Mouse (Mus musculus) macrophage (primary cell): Measurements from ENCODE around the gene Gatb. TPM values are rescaled to one million over a fixed set of nuclear protein-coding genes. Genes with fewer than 3 reads are reported as not detected.

Experiments used
- H3K27ac ChIP-seq: fragments of 350-480 bp; formaldehyde crosslinking; 2 replicates; pipeline ENCODE4 v1.9.0; 2021
- H3K36me3 ChIP-seq: fragments of 350-480 bp; formaldehyde crosslinking; 2 replicates; pipeline ENCODE4 v1.9.0; 2021; ENCODE audit errors: inconsistent target
- H3K4me3 ChIP-seq: fragments of 350-480 bp; formaldehyde crosslinking; 2 replicates; pipeline ENCODE4 v1.9.0; 2021; ENCODE audit errors: inconsistent target
- H3K79me2 ChIP-seq: fragments of 350-480 bp; formaldehyde crosslinking; 2 replicates; pipeline ENCODE4 v1.9.0; 2021; ENCODE audit errors: inconsistent target
- WGBS: methylation state at CpG from one replicate; pipeline ENCODE4 v1.1.7; 2026; ENCODE audit warnings: inconsistent platforms; ENCODE audit not compliant: missing documents; 5-methylcytosine and 5-hydroxymethylcytosine counted together
- polyA plus RNA-seq: library from polyadenylated mRNA; stranded (reverse); fragments of 250-400 nt; gene quantifications from 3 replicates; pipeline ENCODE4 v1.2.4, GENCODE M21; 2018; ENCODE audit warnings: inconsistent platforms

Gatb gene
- polyA plus RNA-seq, 1 experiment from 2014 or later: 8.0 TPM

DNA sequence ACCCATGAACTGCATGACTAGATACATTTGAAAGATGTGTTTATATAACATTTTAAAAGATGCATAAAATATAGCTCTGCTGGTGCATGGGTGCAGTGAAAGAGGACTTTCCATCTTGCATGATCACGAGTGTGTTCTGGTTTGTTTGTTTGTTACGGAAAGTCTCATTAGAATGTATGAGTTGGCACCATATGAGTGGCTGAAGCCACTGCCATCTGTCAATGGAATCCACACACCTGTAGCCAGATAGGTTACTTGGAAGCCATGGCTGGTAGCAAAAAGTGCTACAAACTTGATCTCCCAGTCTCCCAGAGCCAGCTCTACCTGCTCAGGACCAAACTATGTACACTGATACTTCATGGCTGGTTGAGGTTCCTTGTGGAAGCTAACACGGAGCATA, 81.6 kb downstream of the Gatb start:
- Histone ChIP-seq H3K36me3 (no peaks in the 10 kb centered on the region; the same call in 1 of the 2 replicates), H3K27ac (no peak overlapping the region)
- 97% methylated on average over 3 of the region's 3 CpGs for WGBS

DNA sequence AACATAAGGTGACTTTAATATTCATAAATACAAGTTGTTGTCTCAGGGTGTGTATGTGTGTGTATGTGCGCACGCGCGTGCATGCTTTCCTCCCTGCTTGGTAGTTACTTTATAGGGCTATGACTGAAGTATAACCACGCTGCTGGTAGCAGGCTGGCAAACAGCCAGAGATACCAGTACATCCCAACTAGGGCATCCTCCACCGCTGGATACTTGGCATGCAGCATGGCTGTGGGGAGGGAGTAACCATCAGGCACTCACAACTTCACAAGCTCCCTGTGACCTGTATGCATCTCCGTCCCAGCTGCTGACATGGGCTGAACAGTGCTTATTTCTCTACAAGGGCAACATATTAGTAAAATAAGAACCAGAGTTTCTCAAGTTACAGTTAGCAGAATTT, 85.8 kb downstream of the Gatb start:
- no peak overlapping the region for H3K27ac ChIP-seq

More for the DNA sequence above, 81.6 kb downstream of the Gatb start:
- Histone ChIP-seq H3K4me3 (no peak overlapping the region), H3K79me2 (no peaks in the 10 kb centered on the region)

GRCm38 (mm10) chr3:85661926-85662813, 88.3 kb downstream of the Gatb start:
- Histone ChIP-seq H3K27ac (no peak overlapping the region), H3K79me2 (no peaks in the 10 kb centered on the region), H3K36me3 (no peaks in the 10 kb centered on the region), H3K4me3 (no peak overlapping the region)
- 88% methylated on average over 9 of the region's 10 CpGs for WGBS

More for the DNA sequence above, 85.8 kb downstream of the Gatb start:
- H3K79me2 ChIP-seq: no peaks in the 10 kb centered on the region
- no peaks in the 10 kb centered on the region for H3K36me3 ChIP-seq
- H3K4me3 ChIP-seq: no peak overlapping the region
- WGBS: 91% methylated on average over 7 of the region's 7 CpGs

DNA sequence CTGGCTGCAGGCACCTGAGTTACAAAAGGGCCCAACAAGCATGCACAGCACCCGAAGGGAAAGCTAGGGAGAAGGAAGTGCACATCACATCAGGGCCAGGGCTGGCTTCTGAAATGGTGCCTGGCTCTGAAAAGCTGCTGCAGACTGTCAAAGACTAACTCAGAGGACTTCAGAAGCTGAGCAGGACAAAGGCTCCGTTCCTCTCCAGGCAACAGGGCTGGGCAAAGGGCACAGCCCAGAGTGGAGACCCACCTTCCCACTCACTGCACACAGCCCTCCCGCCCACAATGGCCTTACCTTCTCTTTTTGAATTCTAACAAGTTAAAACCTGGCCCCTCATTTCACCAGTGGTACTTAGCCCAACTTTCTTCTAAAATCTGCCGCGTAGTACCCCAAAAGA, 89.9 kb downstream of the Gatb start:
- Histone ChIP-seq H3K79me2 (no peaks in the 10 kb centered on the region), H3K4me3 (no peak overlapping the region), H3K36me3 (no peaks in the 10 kb centered on the region), H3K27ac (no peak overlapping the region)
- 83% methylated on average over 5 of the region's 5 CpGs for WGBS

GRCm38 (mm10) chr3:85664591-85665171, 90.8 kb downstream of the Gatb start:
- Histone ChIP-seq H3K36me3 (no peaks in the 10 kb centered on the region), H3K79me2 (no peaks in the 10 kb centered on the region), H3K4me3 (no peak overlapping the region), H3K27ac (no peak overlapping the region)
- WGBS: 95% methylated on average over 10 of the region's 10 CpGs

DNA sequence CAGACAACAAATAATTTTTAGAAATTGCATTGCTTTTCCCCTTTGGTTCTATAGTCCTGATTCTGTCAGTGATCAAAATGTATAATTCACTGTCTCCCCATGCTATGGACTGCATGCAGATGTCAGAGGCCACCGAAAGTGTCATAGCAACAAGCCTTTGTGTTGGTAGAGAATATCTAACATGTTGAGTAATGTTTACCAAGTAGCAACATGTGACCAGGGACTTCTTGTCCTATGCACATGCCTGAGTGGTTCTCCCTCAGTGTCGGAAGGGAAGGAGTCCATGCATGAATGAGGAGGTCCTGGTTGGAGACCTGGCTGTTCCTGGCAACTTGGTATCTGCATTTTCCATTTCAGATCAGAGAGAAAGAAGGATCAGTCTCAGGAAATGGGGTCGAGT, 92.2 kb downstream of the Gatb start:
- WGBS: 69% methylated on average over 3 of the region's 3 CpGs
- H3K4me3 ChIP-seq: no peak overlapping the region
- no peak overlapping the region for H3K27ac ChIP-seq
- no peaks in the 10 kb centered on the region for H3K36me3 ChIP-seq
- no peaks in the 10 kb centered on the region for H3K79me2 ChIP-seq

GRCm38 (mm10) chr3:85666736-85667135, 92.8 kb downstream of the Gatb start:
- WGBS: 91% methylated on average over 12 of the region's 12 CpGs
- no peak overlapping the region for H3K4me3 ChIP-seq
- H3K27ac ChIP-seq: no peak overlapping the region
- H3K79me2 ChIP-seq: no peaks in the 10 kb centered on the region
- H3K36me3 ChIP-seq: no peaks in the 10 kb centered on the region

DNA sequence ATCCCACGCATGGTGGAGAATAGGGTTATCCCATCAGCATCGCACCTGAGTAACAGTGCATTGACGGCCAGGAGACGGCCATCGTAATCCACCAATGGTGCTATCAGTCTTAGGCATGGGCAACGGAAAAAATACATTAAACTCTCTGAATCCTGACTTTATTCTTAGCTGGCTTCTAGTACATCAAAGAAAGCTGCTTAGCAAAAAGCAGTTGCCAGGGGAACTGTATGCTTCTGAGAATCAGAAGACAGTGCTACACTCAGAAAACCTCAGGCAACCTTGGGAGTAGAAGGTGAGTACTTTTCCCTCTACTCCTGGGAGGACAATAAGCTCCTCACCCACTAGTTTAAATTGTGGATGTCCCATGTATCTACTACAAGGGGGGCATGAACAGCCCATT, 93.8 kb downstream of the Gatb start:
- no peak overlapping the region for H3K4me3 ChIP-seq
- H3K36me3 ChIP-seq: no peaks in the 10 kb centered on the region
- no peak overlapping the region for H3K27ac ChIP-seq
- WGBS: 95% methylated on average over 6 of the region's 6 CpGs
- no peaks in the 10 kb centered on the region for H3K79me2 ChIP-seq

GRCm38 (mm10) chr3:85669844-85670243, 95.9 kb downstream of the Gatb start:
- Histone ChIP-seq H3K79me2 (no peaks in the 10 kb centered on the region), H3K27ac (no peak overlapping the region), H3K36me3 (no peaks in the 10 kb centered on the region), H3K4me3 (no peak overlapping the region)
- WGBS: 91% methylated on average over 6 of the region's 6 CpGs

- Histone ChIP-seq H3K4me3 (no peak overlapping the region), H3K79me2 (no peaks in the 10 kb centered on the region), H3K27ac (no peak overlapping the region), H3K36me3 (no peaks in the 10 kb centered on the region)
- 94% methylated on average over 8 of the region's 8 CpGs for WGBS
Measured at GRCm38 (mm10) chr3:85677133-85677532, 103.2 kb downstream of the Gatb start.

- Histone ChIP-seq H3K79me2 (no peaks in the 10 kb centered on the region), H3K27ac (no peak overlapping the region), H3K4me3 (no peak overlapping the region), H3K36me3 (no peaks in the 10 kb centered on the region)
- 84% methylated on average over 3 of the region's 3 CpGs for WGBS
Measured at GRCm38 (mm10) chr3:85677952-85678351, 104.0 kb downstream of the Gatb start.

DNA sequence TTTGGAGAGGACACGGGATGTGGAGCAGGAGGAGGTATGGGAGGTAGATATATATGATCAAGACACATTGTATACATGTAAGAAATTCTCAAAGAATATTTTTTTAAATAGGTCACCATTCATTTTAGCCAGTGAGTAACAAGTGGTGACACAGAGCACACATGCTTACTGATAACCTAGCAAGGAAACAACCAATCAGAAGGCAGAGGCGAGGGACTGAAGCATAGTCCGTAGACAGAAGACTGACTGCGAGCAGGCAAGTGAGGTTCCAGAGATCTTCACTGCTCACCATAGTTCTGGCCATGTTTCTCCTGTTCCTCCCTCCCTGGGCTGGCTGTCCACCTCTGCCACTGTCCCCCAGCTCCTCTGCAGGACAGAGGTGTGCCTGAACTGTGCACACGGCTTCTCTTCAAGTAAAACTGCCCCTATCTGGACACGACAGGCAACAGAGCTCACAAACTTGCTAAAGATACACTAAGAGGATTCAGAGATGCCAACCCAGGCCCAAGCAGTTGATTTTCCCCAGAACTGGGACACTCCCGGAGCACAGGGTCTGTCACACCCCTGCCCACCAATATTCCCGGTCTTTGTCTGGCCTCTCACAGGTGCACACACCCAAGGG, 105.5 kb downstream of the Gatb start:
- Histone ChIP-seq H3K4me3 (no peak overlapping the region), H3K36me3 (no peaks in the 10 kb centered on the region), H3K79me2 (no peaks in the 10 kb centered on the region), H3K27ac (no peak overlapping the region)
- 93% methylated on average over 8 of the region's 8 CpGs for WGBS

- H3K79me2 ChIP-seq: no peaks in the 10 kb centered on the region
- H3K4me3 ChIP-seq: no peak overlapping the region
- H3K27ac ChIP-seq: no peak overlapping the region
- H3K36me3 ChIP-seq: no peaks in the 10 kb centered on the region
- WGBS: 92% methylated on average over 5 of the region's 5 CpGs
Measured at GRCm38 (mm10) chr3:85679960-85680359, 106.0 kb downstream of the Gatb start.

- WGBS: 92% methylated on average over 6 of the region's 7 CpGs
- Histone ChIP-seq H3K27ac (no peak overlapping the region), H3K4me3 (no peak overlapping the region), H3K36me3 (no peaks in the 10 kb centered on the region), H3K79me2 (no peaks in the 10 kb centered on the region)
Measured at GRCm38 (mm10) chr3:85681136-85681535, 107.2 kb downstream of the Gatb start.

GRCm38 (mm10) chr3:85683618-85684017, 109.7 kb downstream of the Gatb start:
- Histone ChIP-seq H3K27ac (no peak overlapping the region), H3K79me2 (no peaks in the 10 kb centered on the region), H3K36me3 (no peaks in the 10 kb centered on the region), H3K4me3 (no peak overlapping the region)
- WGBS: 97% methylated on average over 5 of the region's 5 CpGs
